Mouse (Mus musculus): ENCODE data around the gene Spred3. TPM values are rescaled to one million over a fixed set of nuclear protein-coding genes. Genes with fewer than 3 reads are reported as not detected.
"Not testable (repeated sequence)": the region's sequence is repeated elsewhere in the genome, so short reads cannot be mapped to it uniquely, and the experiment has no call there.

The Spred3 gene
- 1.2 and 1.9 TPM in 2 replicates for polyA plus RNA-seq (2012; rRNA removed)

GRCm38 (mm10) chr7:29170066-29170754 lies at the start of gene Spred3, which contains the start of gene Ggn:
Spred3 (minus strand) TSS chr7:29170411.
Ggn (plus strand) TSS chr7:29170210.
- H3K36me3 ChIP-seq (ENCODE audit: control insufficient read depth, insufficient read depth, low read length), result peaks cover 18% of the 10 kb centered on the region
- H3K4me1 ChIP-seq (ENCODE audit: control insufficient read depth, insufficient read depth, insufficient read length, low read length), result peaks cover 20% of the 10 kb centered on the region
- 2% methylated on average over 30 of the region's 30 CpGs for WGBS
- no peak for TF ChIP-seq CTCF (IDR thresholded peaks at IDR 0.05; ENCODE audit: extremely low read depth, insufficient read length, insufficient replicate concordance, low read depth, low read length)
- peak; percentile 53; the same call in 1 of the 2 replicates for TF ChIP-seq POLR2A (IDR thresholded peaks at IDR 0.05; ENCODE audit: low read depth, low read length)
- H3K4me3 ChIP-seq (ENCODE audit: low read depth, low read length), result peak within 1 kb of the TSS; percentile 81
- peaks cover 34% of the 10 kb centered on the region for H3K27me3 ChIP-seq (ENCODE audit: control insufficient read depth, insufficient read depth, low read length)
- H3K27ac ChIP-seq (ENCODE audit: insufficient read depth, low read depth, low read length), result no peak within 1 kb of the TSS; the same call in 1 of the 2 replicates

- TF ChIP-seq CTCF (IDR thresholded peaks at IDR 0.05; ENCODE audit: extremely low read depth, insufficient read length, insufficient replicate concordance, low read depth, low read length) (no peak), POLR2A (IDR thresholded peaks at IDR 0.05; ENCODE audit: low read depth, low read length) (no peak)
- no peak overlapping the region for H3K4me3 ChIP-seq (ENCODE audit: low read depth, low read length)
- H3K36me3 ChIP-seq (ENCODE audit: control insufficient read depth, insufficient read depth, low read length), result no peaks in the 10 kb centered on the region
- H3K27me3 ChIP-seq (ENCODE audit: control insufficient read depth, insufficient read depth, low read length), result no peaks in the 10 kb centered on the region
- 71% methylated on average over 15 of the region's 15 CpGs for WGBS
- peaks cover 5% of the 10 kb centered on the region for H3K4me1 ChIP-seq (ENCODE audit: control insufficient read depth, insufficient read depth, insufficient read length, low read length)
- no peak overlapping the region for H3K27ac ChIP-seq (ENCODE audit: insufficient read depth, low read depth, low read length)
These were observed 44.6 kb upstream of the Spred3 start for GRCm38 (mm10) chr7:29214846-29215245.

- no peaks in the 10 kb centered on the region for H3K27me3 ChIP-seq (ENCODE audit: control insufficient read depth, insufficient read depth, low read length)
- TF ChIP-seq POLR2A (IDR thresholded peaks at IDR 0.05; ENCODE audit: low read depth, low read length), result no peak
- no peak for TF ChIP-seq CTCF (IDR thresholded peaks at IDR 0.05; ENCODE audit: extremely low read depth, insufficient read length, insufficient replicate concordance, low read depth, low read length)
- H3K36me3 ChIP-seq (ENCODE audit: control insufficient read depth, insufficient read depth, low read length), result no peaks in the 10 kb centered on the region
- whole genome bisulfite sequencing, result 49% methylated on average over 2 of the region's 2 CpGs
- H3K27ac ChIP-seq (ENCODE audit: insufficient read depth, low read depth, low read length), result no peak overlapping the region
- H3K4me1 ChIP-seq (ENCODE audit: control insufficient read depth, insufficient read depth, insufficient read length, low read length), result peaks cover 5% of the 10 kb centered on the region
- H3K4me3 ChIP-seq (ENCODE audit: low read depth, low read length), result no peak overlapping the region
These were observed 44.0 kb upstream of the Spred3 start for GRCm38 (mm10) chr7:29214236-29214635.

- Histone ChIP-seq H3K36me3 (ENCODE audit: control insufficient read depth, insufficient read depth, low read length) (no peaks in the 10 kb centered on the region), H3K4me3 (ENCODE audit: low read depth, low read length) (no peak within 1 kb of the TSS), H3K27me3 (ENCODE audit: control insufficient read depth, insufficient read depth, low read length) (no peaks in the 10 kb centered on the region), H3K4me1 (ENCODE audit: control insufficient read depth, insufficient read depth, insufficient read length, low read length) (peaks cover 5% of the 10 kb centered on the region), H3K27ac (ENCODE audit: insufficient read depth, low read depth, low read length) (no peak within 1 kb of the TSS)
- TF ChIP-seq POLR2A (IDR thresholded peaks at IDR 0.05; ENCODE audit: low read depth, low read length) (no peak), CTCF (IDR thresholded peaks at IDR 0.05; ENCODE audit: extremely low read depth, insufficient read length, insufficient replicate concordance, low read depth, low read length) (no peak)
- 31% methylated on average over 20 of the region's 20 CpGs for WGBS
These were observed 43.5 kb upstream of the Spred3 start, which contains the start of gene Catsperg1 for GRCm38 (mm10) chr7:29213675-29214082. Catsperg1 (minus strand) TSS chr7:29214035.

- H3K4me3 ChIP-seq (ENCODE audit: low read depth, low read length), result not testable (repeated sequence)
- 55% methylated on average over 40 of the region's 40 CpGs for WGBS
These were observed 42.8 kb upstream of the Spred3 start for GRCm38 (mm10) chr7:29212775-29213560.

GRCm38 (mm10) chr7:29212199-29212765 lies 42.1 kb upstream of the Spred3 start:
- Histone ChIP-seq H3K4me3 (ENCODE audit: low read depth, low read length) (peak overlapping the region; percentile 53), H3K4me1 (ENCODE audit: control insufficient read depth, insufficient read depth, insufficient read length, low read length) (peaks cover 5% of the 10 kb centered on the region)
- 37% methylated on average over 26 of the region's 26 CpGs for WGBS

More at GRCm38 (mm10) chr7:29212775-29213560, 42.8 kb upstream of the Spred3 start:
- H3K4me1 ChIP-seq (ENCODE audit: control insufficient read depth, insufficient read depth, insufficient read length, low read length); H3K27ac ChIP-seq (ENCODE audit: insufficient read depth, low read depth, low read length); H3K27me3 ChIP-seq (ENCODE audit: control insufficient read depth, insufficient read depth, low read length); H3K36me3 ChIP-seq (ENCODE audit: control insufficient read depth, insufficient read depth, low read length): not testable (repeated sequence)

More at GRCm38 (mm10) chr7:29212199-29212765, 42.1 kb upstream of the Spred3 start:
- H3K36me3 ChIP-seq (ENCODE audit: control insufficient read depth, insufficient read depth, low read length), result no peaks in the 10 kb centered on the region
- H3K27me3 ChIP-seq (ENCODE audit: control insufficient read depth, insufficient read depth, low read length), result no peaks in the 10 kb centered on the region
- TF ChIP-seq CTCF (IDR thresholded peaks at IDR 0.05; ENCODE audit: extremely low read depth, insufficient read length, insufficient replicate concordance, low read depth, low read length) (no peak), POLR2A (IDR thresholded peaks at IDR 0.05; ENCODE audit: low read depth, low read length) (no peak)
- H3K27ac ChIP-seq (ENCODE audit: insufficient read depth, low read depth, low read length), result 0 out of 2 replicates have a peak overlapping the region, but pooled peaks have one; percentile 26

Measured in small intestine, adult 2 months (tissue).